Mouse (Mus musculus) embryonic stem cell, embryonic (primary cell): ENCODE measurements around the gene Smg6.

Experiments used
- CTCF ChIA-PET, 4 experiments: fragments of 300-600 bp in 2 of 4; fragments of 350-600 bp in 2 of 4; sonication (Branson Sonifier 250); formaldehyde crosslinking; loops; one replicate each; lab custom pipeline; 2022; ENCODE audit warnings: inconsistent platforms in 2 of 4; lab: Charles Lee
- POLR2A ChIA-PET, 4 experiments: fragments of 300-600 bp in 2 of 4; fragments of 350-600 bp in 2 of 4; sonication (Branson Sonifier 250); formaldehyde crosslinking; loops; one replicate each; lab custom pipeline; 2022; ENCODE audit warnings: antibody characterized with exemption in 4 of 4, inconsistent platforms in 1 of 4; lab: Charles Lee

Gene Smg6

GRCm38 (mm10) chr11:74908618-74909399, 16.8 kb upstream of the Smg6 start:
- ChIA-PET CTCF (interaction anchor here in 1 of 4 experiments (0.9 kb wide), 1 partner anchor 257 kb away, joined by 3 read pairs; no protein-coding TSS in a partner anchor), POLR2A (interaction anchor here in 3 of 4 experiments (0.9 to 24.9 kb wide), 14 partner anchors 3 to 243 kb away, joined by 3 to 481 read pairs (median 4); partner anchors contain the start of genes Tsr1 (in 3 of the 3), Smg6 (in 2 of the 3), Sgsm2 (in 1 of the 3) and Srr (in 1 of the 3))

- ChIA-PET POLR2A (interaction anchor here (1.1 to 24.9 kb wide), 11 partner anchors 4 to 230 kb away, joined by 3 to 481 read pairs (median 6); partner anchors contain the start of genes Tsr1 (in 3 of the 4), Sgsm2 (in 2 of the 4), Smg6 (in 2 of the 4) and Srr (in 1 of the 4)), CTCF (interaction anchor here in 2 of 4 experiments (0.7 to 1.2 kb wide), 2 partner anchors 15 to 577 kb away, joined by 3 read pairs; partner anchors contain the start of genes Prpf8 (in 1 of the 2), Smg6 (in 1 of the 2) and Srr (in 1 of the 2))
Measured at GRCm38 (mm10) chr11:74909978-74910377, 15.6 kb upstream of the Smg6 start.

GRCm38 (mm10) chr11:74912492-74912891, 13.1 kb upstream of the Smg6 start:
- POLR2A ChIA-PET: interaction anchor here (0.6 to 24.9 kb wide), 12 partner anchors 4 to 998 kb away, joined by 3 to 481 read pairs (median 4); partner anchors contain the start of genes Sgsm2 (in 2 of the 4), Smg6 (in 2 of the 4), Tsr1 (in 2 of the 4) and Mettl16 (in 1 of the 4)
- CTCF ChIA-PET: interaction anchor here in 1 of 4 experiments (1.6 kb wide), 1 partner anchor 12 kb away, joined by 4 read pairs; no protein-coding TSS in a partner anchor

- POLR2A ChIA-PET: interaction anchor here in 2 of 4 experiments (1.1 to 23.0 kb wide), 3 partner anchors 14 to 87 kb away, joined by 3 to 481 read pairs (median 3); partner anchors contain the start of genes Sgsm2 (in 1 of the 2) and Tsr1 (in 1 of the 2)
Measured at GRCm38 (mm10) chr11:74919249-74919648, 6.4 kb upstream of the Smg6 start.

GRCm38 (mm10) chr11:74924149-74924548, 1.5 kb upstream of the Smg6 start:
- ChIA-PET POLR2A (interaction anchor here in 3 of 4 experiments (0.6 to 23.0 kb wide), 16 partner anchors 15 to 246 kb away, joined by 3 to 481 read pairs (median 4); partner anchors contain the start of genes Hic1 (in 1 of the 3), Mettl16 (in 1 of the 3), Mnt (in 1 of the 3) and Sgsm2 (in 1 of the 3)), CTCF (interaction anchor here (0.5 to 1.9 kb wide), 21 partner anchors 8 to 1941 kb away, joined by 3 to 7 read pairs (median 4); no protein-coding TSS in a partner anchor)

More at GRCm38 (mm10) chr11:74919249-74919648, 6.4 kb upstream of the Smg6 start:
- CTCF ChIA-PET: no interaction called here

- CTCF ChIA-PET: interaction anchor here in 1 of 4 experiments (0.6 kb wide), 1 partner anchor 39 kb away, joined by 3 read pairs; no protein-coding TSS in a partner anchor
- POLR2A ChIA-PET: interaction anchor here in 3 of 4 experiments (0.6 to 23.0 kb wide), 27 partner anchors 12 to 1542 kb away, joined by 3 to 481 read pairs (median 4); partner anchors contain the start of genes Mnt (in 2 of the 3), Sgsm2 (in 2 of the 3), Mettl16 (in 1 of the 3) and Prpf8 (in 1 of the 3)
Measured at GRCm38 (mm10) chr11:74926388-74927005, 874 bp downstream of the Smg6 start.

GRCm38 (mm10) chr11:74927236-74927725, 1.7 kb downstream of the Smg6 start:
- ChIA-PET POLR2A (interaction anchor here in 2 of 4 experiments (0.8 to 23.0 kb wide), 10 partner anchors 11 to 534 kb away, joined by 3 to 481 read pairs (median 4); partner anchors contain the start of genes Mnt (in 2 of the 2), Sgsm2 (in 2 of the 2), Tlcd2 (in 1 of the 2) and Tsr1 (in 1 of the 2)), CTCF (no interaction called here)

GRCm38 (mm10) chr11:74929111-74929510, 3.5 kb downstream of the Smg6 start:
- POLR2A ChIA-PET: interaction anchor here in 2 of 4 experiments (0.9 to 1.7 kb wide), 4 partner anchors 8 to 99 kb away, joined by 3 to 8 read pairs (median 4); no protein-coding TSS in a partner anchor
- CTCF ChIA-PET: interaction anchor here in 2 of 4 experiments (0.6 to 3.9 kb wide), 2 partner anchors 241 to 1675 kb away, joined by 5 to 15 read pairs; partner anchors contain the start of gene Hic1 (in 1 of the 2)

GRCm38 (mm10) chr11:74930391-74930790, 4.8 kb downstream of the Smg6 start:
- CTCF ChIA-PET: interaction anchor here in 3 of 4 experiments (0.7 to 3.9 kb wide), 3 partner anchors 66 to 239 kb away, joined by 3 to 15 read pairs (median 4); partner anchors contain the start of gene Hic1 (in 2 of the 3)
- POLR2A ChIA-PET: interaction anchor here in 3 of 4 experiments (0.6 to 1.7 kb wide), 6 partner anchors 10 to 335 kb away, joined by 3 to 8 read pairs (median 3); no protein-coding TSS in a partner anchor

- POLR2A ChIA-PET: interaction anchor here in 1 of 4 experiments (1.3 kb wide), 1 partner anchor 225 kb away, joined by 3 read pairs; no protein-coding TSS in a partner anchor
- CTCF ChIA-PET: interaction anchor here in 2 of 4 experiments (0.6 to 2.4 kb wide), 2 partner anchors 33 to 224 kb away, joined by 3 to 7 read pairs; partner anchors contain the start of gene Hic1 (in 1 of the 2)
Measured at GRCm38 (mm10) chr11:74946348-74946747, 20.7 kb downstream of the Smg6 start.

GRCm38 (mm10) chr11:74954901-74955300, 29.3 kb downstream of the Smg6 start:
- ChIA-PET CTCF (no interaction called here), POLR2A (interaction anchor here in 2 of 4 experiments (0.5 to 2.0 kb wide), 6 partner anchors 9 to 108 kb away, joined by 3 to 7 read pairs (median 4); partner anchors contain the start of gene Sgsm2 (in 1 of the 2))

GRCm38 (mm10) chr11:74956006-74956405, 30.4 kb downstream of the Smg6 start:
- CTCF ChIA-PET: interaction anchor here in 1 of 4 experiments (0.5 to 0.6 kb wide), 2 partner anchors 114 to 364 kb away, joined by 3 to 7 read pairs; no protein-coding TSS in a partner anchor
- POLR2A ChIA-PET: interaction anchor here in 3 of 4 experiments (0.8 to 1.4 kb wide), 3 partner anchors 10 to 638 kb away, joined by 4 to 7 read pairs (median 5); no protein-coding TSS in a partner anchor

- ChIA-PET CTCF (interaction anchor here in 1 of 4 experiments (0.9 kb wide), 1 partner anchor 24 kb away, joined by 3 read pairs; no protein-coding TSS in a partner anchor), POLR2A (interaction anchor here in 2 of 4 experiments (0.6 to 1.2 kb wide), 3 partner anchors 60 to 191 kb away, joined by 3 to 4 read pairs (median 3); no protein-coding TSS in a partner anchor)
Measured at GRCm38 (mm10) chr11:74957600-74957999, 32.0 kb downstream of the Smg6 start.

GRCm38 (mm10) chr11:74959501-74959900, 33.9 kb downstream of the Smg6 start:
- POLR2A ChIA-PET: no interaction called here
- CTCF ChIA-PET: no interaction called here

- CTCF ChIA-PET: interaction anchor here in 1 of 4 experiments (0.6 kb wide), 1 partner anchor 304 kb away, joined by 3 read pairs; no protein-coding TSS in a partner anchor
- POLR2A ChIA-PET: no interaction called here
Measured at GRCm38 (mm10) chr11:74960031-74960551, 34.5 kb downstream of the Smg6 start.

GRCm38 (mm10) chr11:74961953-74962352, 36.3 kb downstream of the Smg6 start:
- POLR2A ChIA-PET: no interaction called here
- CTCF ChIA-PET: interaction anchor here in 1 of 4 experiments (0.5 kb wide), 1 partner anchor 14 kb away, joined by 6 read pairs; no protein-coding TSS in a partner anchor
